Mouse (Mus musculus) limb, embryonic 13.5 days (tissue): ENCODE data around the gene Adam19. TPM values are rescaled to one million over a fixed set of nuclear protein-coding genes. Genes with fewer than 3 reads are reported as not detected.

Experiments
- ATAC-seq: fragments of 200-750 bp; cut with Nextera tagmentation; 2 replicates; pipeline ENCODE4 v1.8.0; 2017; ENCODE audit warnings: low read depth, moderate number of reproducible peaks, moderate TSS enrichment; ENCODE audit not compliant: low FRiP score
- H3K27ac ChIP-seq: fragments of 300-500 bp; sonication (generic); 2 replicates; pipeline ENCODE4 v1.5.1; 2015; ENCODE audit warnings: inconsistent platforms, mild to moderate bottlenecking, moderate library complexity
- H3K27me3 ChIP-seq: fragments of 300-500 bp; sonication (generic); 2 replicates; pipeline ENCODE4 v1.6.1; 2015; ENCODE audit warnings: mild to moderate bottlenecking, inconsistent platforms
- H3K36me3 ChIP-seq: fragments of 300-500 bp; sonication (generic); 2 replicates; pipeline ENCODE4 v1.6.1; 2015; ENCODE audit warnings: inconsistent platforms, mild to moderate bottlenecking, moderate library complexity
- H3K4me1 ChIP-seq: fragments of 300-500 bp; sonication (generic); 2 replicates; pipeline ENCODE4 v1.6.1; 2015; ENCODE audit warnings: inconsistent platforms
- H3K4me2 ChIP-seq: fragments of 300-500 bp; sonication (generic); replicated peaks from 2 replicates; pipeline ENCODE4 v1.6.1; 2015; ENCODE audit warnings: inconsistent platforms, mild to moderate bottlenecking, moderate library complexity
- H3K4me3 ChIP-seq: fragments of 300-500 bp; sonication (generic); 2 replicates; pipeline ENCODE4 v1.5.1; 2015; ENCODE audit warnings: moderate library complexity, mild to moderate bottlenecking, inconsistent platforms
- H3K9ac ChIP-seq: fragments of 300-500 bp; sonication (generic); 2 replicates; pipeline ENCODE4 v1.6.1; 2015; ENCODE audit warnings: mild to moderate bottlenecking, inconsistent platforms
- H3K9me3 ChIP-seq: fragments of 300-500 bp; sonication (generic); 2 replicates; pipeline ENCODE4 v1.6.1; 2016; ENCODE audit warnings: inconsistent platforms
- WGBS: fragments of 180-500 bp; shearing (Covaris S2); methylation state at CpG from one replicate; pipeline ENCODE4 v1.1.7; 2015; 5-methylcytosine and 5-hydroxymethylcytosine counted together
- polyA plus RNA-seq: library from polyadenylated mRNA; unstranded; fragments of >200 nt; fragmentation: Nextera tagmentation; extraction: Ambion mirVana; gene quantifications from 2 replicates; pipeline ENCODE4 v1.2.1, GENCODE M21; 2015

Adam19 gene
- polyA plus RNA-seq, 1 experiment from 2014 or later, result 16.4 TPM

DNA sequence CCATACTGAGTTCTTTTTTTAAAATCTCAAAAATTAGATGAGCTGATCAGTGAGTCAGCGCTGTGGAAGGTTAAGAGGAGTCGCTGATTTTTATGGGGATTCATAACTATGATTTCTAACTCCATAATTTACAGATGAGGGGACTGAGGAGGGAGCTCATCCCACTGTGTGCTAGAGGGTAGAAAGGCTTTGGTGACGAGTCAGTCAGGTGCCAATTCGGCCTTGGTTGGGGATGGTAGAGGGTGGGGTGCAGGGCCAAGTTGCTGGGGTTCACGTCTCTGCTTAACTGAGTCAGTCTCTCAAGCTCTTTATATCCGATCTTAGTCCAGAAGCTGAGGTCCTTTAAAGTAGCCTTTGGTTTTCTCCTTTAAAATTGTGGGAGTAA is 40.5 kb downstream of the Adam19 start:
- no peak for ATAC-seq
- Histone ChIP-seq H3K36me3 (peaks cover 45% of the 10 kb centered on the region), H3K9me3 (no peaks in the 10 kb centered on the region), H3K4me1 (peaks cover 15% of the 10 kb centered on the region; the same call in 1 of the 2 replicates), H3K27me3 (no peaks in the 10 kb centered on the region), H3K27ac (peak overlapping the region; percentile 63; the same call in 1 of the 2 replicates), H3K4me2 (no peak overlapping the region), H3K9ac (no peak overlapping the region), H3K4me3 (no peak overlapping the region)
- 89% methylated on average over 6 of the region's 6 CpGs for WGBS

DNA sequence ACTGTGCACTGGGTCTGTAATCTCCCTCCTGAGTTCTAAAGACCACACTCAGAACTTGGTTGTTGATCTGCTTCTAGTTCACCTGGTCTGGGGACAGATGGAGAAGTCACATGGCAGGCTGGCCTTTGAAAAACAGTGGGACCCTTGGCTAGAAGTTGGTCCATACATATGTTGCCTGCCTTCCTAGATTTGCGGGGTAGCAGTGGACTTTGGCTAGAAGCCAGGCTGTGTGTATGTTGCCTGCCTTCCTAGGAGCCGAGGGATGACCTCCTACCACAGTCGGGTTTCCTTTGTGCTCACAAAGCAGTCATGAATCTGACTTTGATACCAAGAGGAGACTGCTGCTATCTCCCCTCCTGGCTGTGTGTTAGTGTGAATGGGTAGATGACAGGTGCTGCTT is 41.3 kb downstream of the Adam19 start:
- H3K9ac ChIP-seq, result no peak overlapping the region
- no peak overlapping the region for H3K4me3 ChIP-seq
- H3K9me3 ChIP-seq, result no peaks in the 10 kb centered on the region
- H3K4me2 ChIP-seq, result no peak overlapping the region
- H3K27me3 ChIP-seq, result no peaks in the 10 kb centered on the region
- H3K4me1 ChIP-seq, result peaks cover 15% of the 10 kb centered on the region
- H3K27ac ChIP-seq, result no peak overlapping the region
- peaks cover 49% of the 10 kb centered on the region for H3K36me3 ChIP-seq
- WGBS, result 86% methylated on average over 3 of the region's 3 CpGs
- no peak for ATAC-seq

DNA sequence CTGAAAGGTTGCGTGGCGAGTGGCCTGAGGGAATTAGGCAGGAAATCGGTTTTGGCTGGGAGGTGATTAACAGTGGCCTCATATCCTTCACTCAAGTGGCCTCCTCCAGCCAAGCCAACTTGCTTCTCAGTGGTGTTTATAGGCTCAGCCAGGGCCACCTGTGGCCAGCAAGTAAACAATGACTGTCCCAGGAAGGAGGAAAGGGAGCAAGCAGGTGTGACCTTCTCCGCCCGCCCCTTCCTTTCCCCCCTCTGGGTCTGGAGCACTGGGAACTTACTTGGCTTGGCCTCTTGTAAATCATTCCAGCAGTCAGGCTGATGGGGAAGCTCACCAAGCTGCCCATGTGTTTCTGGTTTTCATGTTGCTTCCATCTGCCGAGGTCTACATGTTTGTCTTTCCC is 46.3 kb downstream of the Adam19 start:
- Histone ChIP-seq H3K9me3 (no peaks in the 10 kb centered on the region), H3K36me3 (peaks cover 60% of the 10 kb centered on the region), H3K9ac (no peak overlapping the region), H3K4me2 (no peak overlapping the region), H3K27ac (no peak overlapping the region), H3K4me1 (peaks cover 11% of the 10 kb centered on the region), H3K4me3 (no peak overlapping the region), H3K27me3 (no peaks in the 10 kb centered on the region)
- 0 out of 2 replicates have a peak, but pooled peaks have one; percentile 28 for ATAC-seq
- WGBS, result 33% methylated on average over 6 of the region's 6 CpGs

DNA sequence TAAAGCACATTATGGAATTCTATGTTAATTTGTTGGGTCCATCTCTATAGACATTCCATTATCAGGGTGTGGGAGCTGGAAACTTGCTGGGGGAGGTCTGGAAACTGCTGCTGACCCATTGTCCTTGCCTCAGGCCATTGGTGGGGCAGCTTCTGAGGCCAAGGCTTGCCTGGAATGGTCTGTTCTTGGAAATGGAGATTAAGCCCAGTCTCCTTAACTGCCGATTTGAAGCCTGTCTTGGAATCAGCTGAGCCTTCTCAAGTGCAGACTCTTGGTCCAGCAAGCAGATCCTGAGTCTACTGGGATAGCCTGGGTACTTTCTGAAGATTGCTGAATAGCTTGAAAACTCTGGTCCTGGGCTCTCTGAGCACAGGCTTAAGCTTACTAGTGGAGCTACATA is 51.3 kb downstream of the Adam19 start:
- no peak overlapping the region for H3K4me3 ChIP-seq
- H3K9ac ChIP-seq, result no peak overlapping the region
- 95% methylated on average over 1 of the region's 1 CpGs for WGBS
- H3K4me2 ChIP-seq, result no peak overlapping the region
- H3K9me3 ChIP-seq, result peaks cover 4% of the 10 kb centered on the region; the same call in 1 of the 2 replicates
- H3K27ac ChIP-seq, result no peak overlapping the region
- H3K27me3 ChIP-seq, result no peaks in the 10 kb centered on the region
- peaks cover 27% of the 10 kb centered on the region for H3K36me3 ChIP-seq
- ATAC-seq, result no peak
- H3K4me1 ChIP-seq, result peaks cover 8% of the 10 kb centered on the region

DNA sequence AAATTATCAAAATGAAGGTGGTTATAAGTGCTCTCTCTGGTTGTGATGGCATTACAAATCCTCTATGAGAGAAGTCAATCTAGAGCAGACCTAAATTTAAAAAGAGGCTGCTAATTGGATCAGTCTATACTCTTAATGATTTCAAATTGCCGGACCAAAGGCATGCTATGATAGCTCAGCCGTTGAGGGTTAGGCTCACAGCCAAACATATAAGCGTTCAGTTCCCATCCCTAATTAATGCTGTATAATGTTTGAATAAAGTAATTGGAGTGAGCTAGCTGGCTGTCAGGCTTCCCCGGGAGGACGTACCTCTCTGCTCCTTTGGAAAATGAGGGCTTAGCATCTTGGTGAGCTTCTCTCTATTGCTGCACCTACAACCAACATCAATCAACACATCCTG is 53.4 kb downstream of the Adam19 start:
- H3K27ac ChIP-seq, result no peak overlapping the region
- ATAC-seq, result no peak
- no peak overlapping the region for H3K4me3 ChIP-seq
- 88% methylated on average over 5 of the region's 5 CpGs for WGBS
- no peak overlapping the region for H3K4me2 ChIP-seq
- H3K9ac ChIP-seq, result no peak overlapping the region
- no peaks in the 10 kb centered on the region for H3K27me3 ChIP-seq
- H3K36me3 ChIP-seq, result peaks cover 29% of the 10 kb centered on the region
- no peaks in the 10 kb centered on the region for H3K4me1 ChIP-seq
- peaks cover 4% of the 10 kb centered on the region; the same call in 1 of the 2 replicates for H3K9me3 ChIP-seq

DNA sequence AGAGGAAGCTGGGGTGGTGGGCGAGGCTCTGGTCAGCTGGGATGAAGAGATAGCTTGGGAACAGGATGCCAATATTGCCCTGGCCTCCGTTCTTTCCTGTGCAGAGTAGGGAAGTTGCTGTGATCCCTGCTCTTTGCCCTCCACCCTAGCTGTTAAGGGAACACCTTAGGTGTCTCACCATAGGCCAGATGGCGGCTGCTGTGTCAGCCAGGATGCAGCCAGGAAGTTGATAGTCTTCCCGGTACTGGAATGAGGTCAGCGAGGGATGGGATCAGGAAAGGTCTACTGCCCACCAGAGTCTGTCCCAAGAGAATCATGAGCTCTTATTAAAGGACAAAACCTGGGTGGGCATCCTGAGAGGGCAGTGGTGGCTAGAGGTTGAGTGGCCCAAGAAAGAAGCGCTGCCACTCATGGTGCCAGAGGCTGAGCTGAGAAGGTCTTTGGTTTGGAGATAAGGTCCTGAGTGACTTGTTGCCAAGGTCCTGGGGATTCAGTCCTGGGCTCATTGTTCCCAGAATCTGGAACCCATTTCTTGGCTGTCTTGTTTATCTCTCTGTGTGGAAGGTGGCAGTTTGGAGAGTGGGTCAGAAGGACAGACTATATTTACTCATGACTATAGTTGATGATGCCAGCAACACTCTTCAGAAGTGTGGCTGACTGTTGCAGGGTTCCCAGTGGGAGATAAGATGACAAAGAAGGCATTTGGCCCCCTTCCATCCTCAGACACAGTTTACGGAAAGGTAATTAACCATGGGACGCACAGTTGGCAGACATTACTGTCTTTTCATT is 54.6 kb downstream of the Adam19 start:
- Histone ChIP-seq H3K27ac (no peak overlapping the region), H3K4me3 (no peak overlapping the region), H3K36me3 (peaks cover 28% of the 10 kb centered on the region), H3K4me2 (no peak overlapping the region), H3K9me3 (peaks cover 4% of the 10 kb centered on the region; the same call in 1 of the 2 replicates), H3K9ac (no peak overlapping the region), H3K27me3 (no peaks in the 10 kb centered on the region), H3K4me1 (peaks cover 6% of the 10 kb centered on the region; the same call in 1 of the 2 replicates)
- ATAC-seq, result no peak
- WGBS, result 88% methylated on average over 8 of the region's 8 CpGs

- Histone ChIP-seq H3K27ac (no peak overlapping the region), H3K9me3 (peaks cover 4% of the 10 kb centered on the region; the same call in 1 of the 2 replicates), H3K4me1 (peaks cover 10% of the 10 kb centered on the region; the same call in 1 of the 2 replicates), H3K27me3 (no peaks in the 10 kb centered on the region), H3K4me2 (no peak overlapping the region), H3K36me3 (peaks cover 27% of the 10 kb centered on the region), H3K9ac (no peak overlapping the region), H3K4me3 (no peak overlapping the region)
- ATAC-seq, result no peak
- 95% methylated on average over 1 of the region's 1 CpGs for WGBS
These were observed 55.1 kb downstream of the Adam19 start for GRCm38 (mm10) chr11:46110945-46111287.

GRCm38 (mm10) chr11:46113211-46113610 is 57.4 kb downstream of the Adam19 start:
- Histone ChIP-seq H3K4me2 (no peak overlapping the region), H3K9me3 (no peaks in the 10 kb centered on the region), H3K27ac (no peak overlapping the region), H3K27me3 (no peaks in the 10 kb centered on the region), H3K9ac (no peak overlapping the region), H3K4me3 (no peak overlapping the region), H3K36me3 (peaks cover 30% of the 10 kb centered on the region), H3K4me1 (peaks cover 17% of the 10 kb centered on the region; the same call in 1 of the 2 replicates)
- WGBS, result 63% methylated on average over 3 of the region's 3 CpGs
- no peak for ATAC-seq

- Histone ChIP-seq H3K27me3 (no peaks in the 10 kb centered on the region), H3K4me3 (no peak overlapping the region), H3K9ac (no peak overlapping the region), H3K36me3 (peaks cover 40% of the 10 kb centered on the region), H3K4me2 (no peak overlapping the region), H3K4me1 (peaks cover 21% of the 10 kb centered on the region), H3K9me3 (no peaks in the 10 kb centered on the region), H3K27ac (no peak overlapping the region)
- no peak for ATAC-seq
- 87% methylated on average over 7 of the region's 7 CpGs for WGBS
These were observed 58.4 kb downstream of the Adam19 start for GRCm38 (mm10) chr11:46114221-46114620.

GRCm38 (mm10) chr11:46115011-46115410 is 59.2 kb downstream of the Adam19 start:
- no peak for ATAC-seq
- Histone ChIP-seq H3K27me3 (no peaks in the 10 kb centered on the region), H3K36me3 (peaks cover 40% of the 10 kb centered on the region), H3K4me3 (no peak overlapping the region), H3K9ac (no peak overlapping the region), H3K9me3 (no peaks in the 10 kb centered on the region), H3K4me2 (no peak overlapping the region), H3K27ac (no peak overlapping the region), H3K4me1 (peaks cover 29% of the 10 kb centered on the region)
- WGBS, result 73% methylated on average over 4 of the region's 4 CpGs

DNA sequence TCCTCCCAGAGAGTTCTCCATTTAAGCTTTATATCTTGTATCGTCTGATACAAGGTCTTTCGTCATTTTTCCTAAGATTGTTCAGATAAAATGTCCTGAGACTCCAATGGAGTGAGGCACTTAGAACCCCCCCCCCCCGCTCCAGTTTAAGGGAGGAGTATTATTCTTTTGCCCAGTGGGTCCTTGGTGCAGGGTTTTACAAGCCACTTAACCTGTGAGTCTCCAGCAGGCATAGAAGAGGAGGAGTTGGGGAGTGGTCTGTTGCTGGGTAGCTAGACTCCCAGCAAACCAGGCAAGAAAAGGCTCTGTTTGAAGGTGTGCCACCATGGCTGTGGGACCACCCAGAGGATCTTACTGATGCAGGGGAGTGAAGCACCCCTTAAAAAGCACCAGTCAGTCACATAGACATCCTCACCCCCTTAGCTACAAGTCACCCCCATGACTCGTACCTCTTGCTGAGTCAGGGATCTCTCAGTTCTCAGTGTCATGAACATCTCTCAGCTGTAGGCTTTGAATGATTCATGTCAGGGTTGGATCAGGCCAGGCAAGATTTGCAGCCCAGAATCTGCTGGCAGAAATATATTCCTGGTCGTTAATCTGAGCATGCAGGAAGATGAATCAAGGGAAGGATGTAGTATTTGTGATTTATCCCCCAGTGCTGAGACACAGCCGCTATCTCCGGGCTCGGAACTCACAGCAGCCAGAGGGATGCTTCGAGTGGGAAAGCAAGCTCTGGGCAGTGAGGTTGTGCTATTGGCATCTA is 59.8 kb downstream of the Adam19 start:
- H3K4me1 ChIP-seq, result peaks cover 31% of the 10 kb centered on the region
- no peak overlapping the region for H3K9ac ChIP-seq
- peaks cover 40% of the 10 kb centered on the region for H3K36me3 ChIP-seq
- no peak for ATAC-seq
- WGBS, result 75% methylated on average over 9 of the region's 9 CpGs
- H3K4me2 ChIP-seq, result no peak overlapping the region
- H3K27me3 ChIP-seq, result no peaks in the 10 kb centered on the region
- H3K27ac ChIP-seq, result no peak overlapping the region
- no peaks in the 10 kb centered on the region for H3K9me3 ChIP-seq
- no peak overlapping the region for H3K4me3 ChIP-seq

- H3K4me1 ChIP-seq, result peaks cover 31% of the 10 kb centered on the region
- no peak overlapping the region for H3K27ac ChIP-seq
- H3K36me3 ChIP-seq, result peaks cover 48% of the 10 kb centered on the region
- H3K27me3 ChIP-seq, result no peaks in the 10 kb centered on the region
- H3K9ac ChIP-seq, result no peak overlapping the region
- WGBS, result 85% methylated on average over 2 of the region's 2 CpGs
- H3K4me3 ChIP-seq, result no peak overlapping the region
- H3K4me2 ChIP-seq, result no peak overlapping the region
- no peak for ATAC-seq
- H3K9me3 ChIP-seq, result no peaks in the 10 kb centered on the region
These were observed 60.7 kb downstream of the Adam19 start for GRCm38 (mm10) chr11:46116510-46116909.
